Mouse (Mus musculus) urinary bladder, postnatal 14 days (tissue): ENCODE measurements around the gene Heatr5a.

Source experiments
- DNase-seq: peaks from one replicate; pipeline ENCODE4 v3.0.0; 2021; ENCODE audit warnings: low spot score

Gene Heatr5a

DNA sequence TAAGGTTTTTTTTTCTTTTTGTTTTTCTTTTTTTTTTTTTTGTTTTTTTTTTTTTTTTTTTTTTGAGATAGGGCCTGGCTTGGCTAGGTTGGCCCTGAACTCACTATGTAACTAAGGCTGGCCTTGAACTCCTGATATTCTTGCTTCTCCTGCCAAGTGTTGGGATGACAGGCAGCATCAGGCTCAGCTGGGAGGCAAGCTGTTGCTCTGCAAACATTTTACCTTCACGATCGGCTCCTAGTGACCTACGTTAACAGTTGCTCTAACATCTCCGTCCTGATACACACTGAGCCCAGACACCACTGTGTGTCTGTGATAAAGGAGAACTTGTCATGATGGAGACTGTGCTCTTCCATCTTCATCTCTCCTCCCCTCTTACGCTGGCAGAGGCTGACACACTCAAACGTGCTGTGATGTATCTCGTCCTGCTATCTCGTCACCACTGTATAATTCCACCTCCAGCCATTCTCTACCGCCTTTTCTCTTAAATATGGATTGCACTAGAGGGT, 87.8 kb downstream of the Heatr5a start:
- no peak for DNase-seq

DNA sequence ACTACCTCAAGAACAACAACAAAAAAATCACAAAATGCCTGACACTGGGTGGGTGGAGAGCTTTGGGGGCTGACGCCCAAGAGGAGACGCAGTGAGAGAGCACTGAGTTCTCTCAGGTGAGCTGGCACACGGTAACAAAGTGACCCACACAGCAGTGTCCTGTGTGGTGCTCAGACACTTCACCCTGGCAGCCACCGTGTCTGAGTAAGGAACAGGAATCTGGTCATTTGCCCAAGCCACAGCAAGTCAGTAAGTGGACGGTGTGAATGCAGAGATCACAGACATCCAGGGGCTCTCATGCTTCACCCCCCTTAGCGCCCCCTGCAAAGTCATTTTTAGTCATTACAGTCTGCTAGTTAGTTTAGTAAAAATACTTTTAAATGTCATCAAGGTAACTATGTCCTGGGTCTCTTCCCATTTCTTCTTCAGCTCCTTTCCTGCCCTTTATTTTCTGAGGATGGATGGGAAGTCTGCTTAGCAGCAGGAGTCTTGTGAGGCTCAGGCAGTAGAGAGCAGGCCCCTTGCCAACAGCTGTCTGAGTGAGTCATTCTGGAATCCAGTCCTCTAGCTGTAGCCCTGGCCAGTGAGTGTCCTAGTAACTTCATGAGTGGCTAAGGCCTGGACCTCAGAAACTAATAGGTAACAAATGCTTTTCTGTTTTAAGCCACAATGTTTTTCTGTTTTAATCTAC, 88.4 kb downstream of the Heatr5a start:
- DNase-seq = peak; percentile 78

DNA sequence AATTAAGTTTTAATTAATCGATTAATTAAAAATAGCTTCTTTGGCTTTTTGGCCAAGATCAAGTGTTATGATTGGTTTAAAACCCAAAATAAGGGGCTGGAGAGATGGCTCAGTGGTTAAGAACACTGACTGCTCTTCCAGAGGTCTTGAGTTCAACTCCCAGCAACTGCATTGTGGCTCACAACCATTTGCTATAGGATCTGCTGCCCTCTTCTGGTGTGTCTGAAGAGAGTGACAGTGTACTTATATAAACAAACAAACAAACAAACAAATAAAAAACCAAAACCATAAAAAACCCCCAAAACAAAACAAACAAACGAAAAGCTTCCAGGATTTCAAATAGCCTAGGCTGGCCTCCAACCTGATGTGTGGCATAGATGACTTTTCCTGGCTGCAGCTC, 89.3 kb downstream of the Heatr5a start:
- no peak for DNase-seq

DNA sequence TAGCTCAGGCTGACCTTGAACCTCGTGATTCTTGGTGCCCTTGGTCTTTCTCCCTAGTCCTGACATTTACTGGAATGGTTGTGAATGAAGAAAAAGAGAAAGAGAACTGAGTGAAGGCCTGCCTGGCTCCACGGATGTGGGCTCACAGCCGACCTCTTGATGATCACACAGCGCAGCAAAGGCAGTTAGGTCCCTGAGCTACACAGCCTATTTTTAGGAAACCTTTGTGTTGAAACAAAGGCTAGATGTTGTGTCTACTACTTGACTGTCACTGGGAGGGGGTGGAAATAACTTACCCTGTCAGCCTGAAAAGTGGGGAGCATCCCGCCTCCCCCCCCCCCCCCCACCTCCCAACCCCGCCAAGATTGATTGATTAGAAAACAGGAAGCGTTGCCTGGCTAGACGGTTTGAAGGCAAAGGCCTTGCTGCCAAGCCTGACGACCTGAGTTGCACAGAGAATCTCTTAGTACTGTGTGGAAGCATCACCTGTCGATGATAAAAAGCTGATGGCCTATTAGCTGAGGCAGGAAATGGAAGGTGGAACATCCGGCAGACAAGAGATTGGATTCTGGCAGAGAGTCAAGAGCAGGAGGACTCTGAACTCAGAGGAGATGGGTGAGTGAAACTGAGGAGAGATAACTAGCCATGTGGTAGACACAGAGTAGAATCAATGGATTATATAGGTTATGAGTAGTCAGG, 99.5 kb downstream of the Heatr5a start:
- DNase-seq = no peak

DNA sequence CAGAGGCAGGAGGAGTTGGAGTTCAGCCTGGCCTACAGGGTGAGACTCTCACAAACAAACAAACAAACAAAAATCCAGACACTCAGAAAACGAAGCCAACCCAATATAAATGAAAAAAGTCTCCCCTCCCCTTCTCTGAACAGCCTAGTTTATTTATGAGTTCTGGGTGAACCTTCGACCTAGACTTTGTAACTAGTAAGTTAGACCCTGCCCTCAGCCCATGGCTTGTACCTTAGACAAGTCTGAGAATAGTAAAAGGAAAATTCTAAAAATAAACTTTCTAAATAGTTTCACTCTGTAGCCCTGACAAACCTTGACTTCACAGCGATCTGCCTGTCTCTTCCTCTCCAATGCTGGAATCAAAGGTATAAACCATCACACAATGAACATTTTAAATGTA, 101.6 kb downstream of the Heatr5a start:
- DNase-seq = no peak

DNA sequence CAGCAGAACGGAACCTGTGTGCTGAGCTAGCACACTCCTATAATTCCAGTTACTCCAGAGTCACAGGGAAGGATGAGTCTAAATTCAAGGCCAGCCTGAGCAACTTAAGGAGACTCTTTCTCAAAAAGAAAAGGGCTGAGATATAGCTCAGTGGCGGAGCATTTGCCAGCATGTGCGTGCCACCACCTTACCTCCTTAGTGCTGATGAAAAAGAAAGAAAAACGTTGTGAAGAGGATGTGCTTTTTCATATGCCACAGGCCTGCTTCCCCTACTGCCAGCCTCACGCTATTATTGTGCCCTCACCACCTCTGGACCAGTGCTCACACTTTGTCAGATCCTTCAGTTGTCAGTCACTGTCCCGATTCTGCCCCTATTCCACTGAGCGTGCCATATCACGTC, 104.0 kb downstream of the Heatr5a start:
- no peak for DNase-seq

DNA sequence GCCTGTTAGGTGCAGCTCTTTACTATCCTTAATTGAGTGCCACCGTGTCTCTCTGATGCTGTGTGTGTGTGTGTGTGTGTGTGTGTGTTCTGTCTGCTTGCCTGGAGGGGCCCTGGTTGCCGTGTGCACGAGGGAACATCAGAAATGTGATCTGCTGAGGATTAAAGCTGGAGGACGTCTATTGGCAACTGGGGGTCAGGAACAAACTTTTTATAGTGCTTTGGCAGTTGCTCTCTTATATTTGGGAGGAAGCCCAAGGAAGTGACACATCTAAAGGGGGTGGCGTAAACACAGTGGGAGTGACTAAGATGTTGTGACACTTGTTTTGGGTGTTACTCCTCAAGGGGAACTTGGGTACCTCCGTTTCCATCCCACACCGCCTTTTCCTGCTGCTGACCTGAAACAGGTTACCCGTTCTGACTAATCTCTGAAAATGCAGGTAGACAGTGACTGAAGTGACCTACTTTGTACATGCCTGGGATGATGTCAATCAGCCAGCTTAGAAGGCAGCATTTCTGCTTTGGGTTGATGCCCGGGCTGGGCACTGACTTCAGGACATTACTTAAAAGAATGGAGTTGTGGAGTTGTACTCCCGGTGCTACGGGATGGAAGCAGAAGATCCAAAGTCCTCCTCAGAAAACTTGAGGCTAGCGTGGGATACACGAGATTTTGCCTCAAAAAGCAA, 104.8 kb downstream of the Heatr5a start:
- peak; percentile 42 for DNase-seq

DNA sequence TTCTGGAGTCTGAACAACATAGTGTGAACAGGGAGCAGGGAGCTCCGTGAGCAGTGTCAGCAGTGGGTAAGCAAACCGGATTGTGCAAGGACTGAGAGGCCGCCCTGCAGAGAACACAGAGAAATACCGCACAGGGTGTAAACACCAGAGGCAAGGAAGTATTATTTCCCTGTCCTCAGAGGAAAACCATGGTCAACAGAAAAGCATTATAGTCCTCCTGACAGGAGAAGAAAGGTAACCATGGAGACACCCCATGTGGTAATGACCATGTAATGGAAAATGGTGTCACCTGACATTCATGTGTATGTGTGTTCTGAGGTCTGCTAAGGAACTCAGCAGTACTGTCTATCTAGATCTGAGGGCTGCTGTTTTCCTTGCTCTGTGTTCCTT, 105.3 kb downstream of the Heatr5a start:
- peak; percentile 62 for DNase-seq

DNA sequence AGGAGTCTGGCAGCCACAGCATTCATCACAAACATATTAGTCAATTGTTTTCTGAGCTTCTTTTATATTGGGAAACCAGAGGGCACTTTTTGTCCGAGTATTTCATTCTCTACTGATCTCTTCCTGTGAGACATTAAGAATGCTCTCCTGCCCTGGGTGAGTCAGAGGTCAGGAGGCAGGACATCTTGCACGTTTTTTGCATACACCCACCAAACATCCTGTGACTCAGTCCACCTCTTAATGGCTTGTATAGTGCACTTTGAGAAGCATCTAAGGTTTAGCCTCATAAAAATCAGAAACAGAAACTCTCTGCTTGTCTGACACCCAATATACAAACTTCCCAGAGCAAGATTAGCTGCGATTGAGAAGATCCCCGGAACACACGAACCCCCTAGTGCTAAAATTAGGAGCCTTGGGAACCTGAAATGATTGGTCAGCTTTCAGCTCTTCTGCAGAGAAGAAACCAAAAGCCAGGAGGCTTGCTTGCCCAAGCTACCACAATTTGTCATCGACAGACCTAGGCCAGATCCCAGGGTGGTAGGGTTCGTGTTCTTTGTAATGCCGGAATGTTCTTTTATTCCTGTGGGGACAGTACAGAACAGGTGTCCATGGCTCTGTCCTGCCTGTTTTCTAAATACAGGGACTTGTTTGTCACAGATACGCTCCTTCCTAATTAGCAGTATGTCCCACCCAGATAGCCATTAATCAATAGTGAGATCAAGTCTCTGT, 105.9 kb downstream of the Heatr5a start:
- DNase-seq = no peak

DNA sequence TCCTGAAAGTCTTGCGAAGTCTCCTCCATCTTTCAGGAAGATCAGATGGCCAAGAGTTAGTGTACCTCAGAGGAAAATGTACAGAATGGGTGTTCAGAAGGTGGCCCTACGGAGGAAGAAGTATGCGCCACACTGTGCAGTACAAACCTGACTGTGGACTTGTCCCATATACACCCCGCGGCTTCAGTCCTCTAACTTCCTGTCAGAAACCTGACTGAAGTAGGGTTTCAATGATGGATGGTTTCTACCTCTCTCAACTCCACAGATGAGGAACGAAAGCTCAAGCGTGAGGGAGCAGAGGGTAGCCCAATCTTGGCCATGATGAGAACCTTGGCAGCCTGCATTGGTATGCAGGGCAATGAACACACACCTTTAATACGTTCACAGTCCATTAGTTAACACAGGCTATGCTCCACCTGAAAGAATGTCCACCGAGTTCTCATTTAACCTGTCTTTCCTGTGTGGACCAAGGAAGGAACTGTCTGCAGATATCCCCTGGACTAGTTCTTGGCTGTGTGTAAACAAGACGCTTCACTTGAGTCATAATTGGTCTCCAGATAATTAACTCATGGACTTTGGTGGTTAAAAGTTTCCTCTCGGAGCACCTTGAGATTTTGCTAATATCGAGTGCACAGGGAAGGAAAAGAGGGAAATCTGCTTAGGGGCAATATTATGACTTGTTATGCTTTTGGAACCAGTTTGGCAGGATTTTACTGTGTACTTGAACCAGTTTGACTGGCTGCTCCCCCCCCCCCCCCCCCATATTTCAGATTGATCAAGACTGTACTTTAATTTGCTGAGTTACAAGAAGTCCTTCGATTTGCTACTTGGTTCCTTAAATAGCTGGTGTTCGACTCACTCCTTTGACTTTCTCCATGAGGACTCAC, 107.8 kb downstream of the Heatr5a start:
- no peak for DNase-seq

DNA sequence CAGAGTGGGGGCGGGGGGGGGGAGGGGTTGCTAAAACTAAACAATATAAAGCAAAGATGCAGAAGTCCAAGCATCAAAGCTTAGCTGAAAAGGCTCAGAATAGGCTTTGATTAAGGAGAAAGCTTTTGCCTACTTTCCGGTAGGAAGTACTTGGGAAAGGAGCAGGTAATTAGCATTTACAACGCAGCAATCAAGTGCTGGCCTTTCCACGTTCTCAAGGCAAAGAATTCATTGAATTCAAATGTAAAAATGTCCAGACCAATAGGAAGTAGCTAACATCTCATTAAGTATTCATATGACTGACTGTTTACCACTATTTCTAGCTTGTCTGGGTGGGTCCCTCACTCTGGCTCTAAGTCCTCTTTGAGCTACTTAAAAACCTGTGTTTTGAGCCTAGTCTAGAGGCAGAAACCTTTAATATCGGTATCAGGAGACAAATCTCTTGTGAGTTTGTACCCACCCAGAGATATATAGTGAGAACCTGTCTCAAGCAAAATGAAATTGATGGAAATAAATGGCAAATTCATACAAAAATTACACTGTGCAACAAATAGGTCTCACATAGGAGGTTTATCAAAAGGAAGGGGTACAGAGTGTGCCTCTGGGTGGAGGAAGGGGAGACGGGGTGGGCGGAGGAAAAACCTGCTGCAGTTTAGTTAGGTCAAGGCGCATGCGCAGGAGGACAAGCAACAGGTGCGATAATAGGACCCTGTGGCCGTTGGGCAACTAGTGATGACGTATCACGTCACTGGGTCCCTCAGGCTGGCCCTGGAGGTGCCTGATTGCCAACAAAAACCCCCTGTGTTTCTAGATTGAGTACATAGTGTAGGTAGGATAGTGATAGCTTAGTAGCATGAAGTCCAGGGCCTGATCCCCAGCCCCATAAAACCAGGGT, 112.7 kb downstream of the Heatr5a start:
- no peak for DNase-seq

DNA sequence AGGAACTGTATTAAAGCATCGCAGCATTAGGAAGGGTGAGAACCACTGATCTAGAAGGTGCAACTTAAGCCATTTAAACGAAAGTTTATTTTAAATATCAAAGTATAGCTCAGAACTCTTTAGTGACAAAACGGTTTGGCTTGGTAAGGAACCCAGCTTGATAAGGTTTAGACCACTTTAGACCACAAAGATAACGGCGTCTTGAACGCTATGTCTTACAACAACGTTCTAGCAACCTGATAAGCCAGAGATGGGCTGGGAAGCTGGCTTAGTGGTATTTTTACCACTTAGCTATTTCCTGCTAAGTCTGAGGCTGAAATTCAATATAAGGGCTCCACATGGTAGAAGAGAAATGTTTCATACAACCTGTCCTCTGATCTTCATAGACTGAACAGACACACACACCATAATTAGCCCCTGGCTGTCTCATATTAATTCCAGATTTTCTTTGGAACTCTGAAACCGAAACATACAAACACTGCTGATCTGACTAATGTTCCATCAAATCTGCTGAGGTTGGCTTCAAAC, 114.3 kb downstream of the Heatr5a start:
- DNase-seq = no peak

DNA sequence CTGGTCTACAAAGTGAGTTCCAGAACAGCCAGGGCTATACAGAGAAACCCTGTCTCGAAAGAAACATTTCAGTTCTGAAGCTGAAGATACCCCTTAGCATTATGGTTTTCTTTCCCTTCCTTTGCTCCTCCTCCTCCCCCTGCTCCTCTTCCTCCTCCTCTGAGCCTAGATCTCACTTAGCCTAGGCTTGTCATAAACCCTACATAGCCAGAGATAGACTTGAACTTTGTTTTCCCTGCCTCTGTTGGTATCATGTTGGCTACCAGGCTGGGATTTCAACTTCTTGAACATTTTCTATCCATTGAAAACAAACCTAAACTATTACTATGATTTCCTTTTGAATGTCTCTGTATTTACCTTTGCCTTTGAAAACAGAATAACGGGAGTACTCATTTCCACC, 115.2 kb downstream of the Heatr5a start:
- no peak for DNase-seq

DNA sequence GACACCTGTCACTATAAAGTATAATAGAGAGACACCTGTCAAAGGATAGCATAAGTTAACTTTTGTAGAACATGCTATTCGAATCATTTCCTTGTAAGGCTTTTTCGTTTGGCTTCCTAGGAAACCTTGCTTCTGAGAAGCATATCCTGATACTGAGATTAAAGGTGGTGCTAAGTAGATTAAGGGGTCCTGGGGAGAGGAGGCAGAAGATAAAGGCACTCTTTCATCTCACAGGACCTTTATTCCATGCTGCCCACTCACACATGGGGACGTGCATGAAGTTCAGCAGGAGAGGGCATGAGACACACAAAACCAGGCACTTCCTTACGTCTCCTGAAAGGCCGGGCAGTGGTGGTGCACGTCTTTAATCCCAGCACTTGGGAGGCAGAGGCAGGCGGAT, 115.7 kb downstream of the Heatr5a start:
- DNase-seq = no peak

DNA sequence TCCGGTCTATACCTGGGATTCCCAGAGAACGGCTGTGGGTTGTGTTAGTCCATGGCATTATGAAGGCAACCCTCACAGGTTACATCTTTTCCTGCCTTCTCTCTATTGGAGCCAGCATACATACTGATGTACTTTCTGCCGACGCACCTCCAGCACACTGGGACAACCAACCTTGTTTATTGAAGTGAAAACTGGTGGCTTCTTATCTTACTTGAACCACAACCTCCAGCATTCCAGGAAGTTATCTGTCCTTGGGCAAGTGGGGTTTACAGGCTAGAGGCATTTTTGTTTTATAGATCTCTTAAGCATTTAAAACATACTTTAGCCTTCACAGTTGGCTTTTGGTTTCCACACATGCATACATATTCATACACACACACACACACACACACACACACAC, 119.5 kb downstream of the Heatr5a start:
- no peak for DNase-seq

DNA sequence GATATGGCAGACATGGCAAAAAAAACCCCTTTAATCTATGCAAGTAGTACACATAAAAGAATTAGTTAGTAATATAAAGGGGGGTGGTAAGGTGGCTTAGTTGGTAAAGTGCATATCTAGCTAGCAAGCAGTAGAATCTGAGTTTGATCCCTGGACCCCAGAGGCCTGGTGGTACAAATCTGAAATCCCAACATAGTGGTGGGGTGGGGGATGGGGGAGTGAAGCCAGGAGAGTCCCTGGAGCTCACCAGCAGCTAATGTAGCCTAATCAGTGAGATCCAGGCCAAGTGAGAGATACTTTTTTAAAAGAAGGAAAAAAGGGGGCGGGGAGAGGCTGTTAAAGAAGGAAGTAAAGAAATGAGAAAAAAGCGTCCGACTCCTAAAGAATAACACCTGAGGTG, 120.0 kb downstream of the Heatr5a start:
- no peak for DNase-seq

DNA sequence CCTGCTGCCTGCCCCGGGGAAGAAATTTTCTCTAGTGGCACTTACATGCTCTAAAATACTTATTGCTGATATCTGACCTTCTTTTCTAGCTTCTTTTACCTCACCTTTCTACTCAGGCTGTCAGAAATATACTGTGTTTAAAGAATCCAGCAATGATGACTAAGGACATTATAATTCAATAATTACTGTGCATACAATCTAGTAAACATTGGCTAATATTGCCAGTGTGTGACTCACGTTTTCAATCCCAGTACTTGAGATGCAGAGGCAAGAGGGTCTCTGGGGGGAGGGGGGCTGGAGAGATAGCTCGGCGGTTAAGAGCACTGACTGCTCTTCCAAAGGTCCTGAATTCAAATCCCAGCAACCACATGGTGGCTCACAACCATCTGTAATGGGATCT, 120.8 kb downstream of the Heatr5a start:
- DNase-seq = no peak

DNA sequence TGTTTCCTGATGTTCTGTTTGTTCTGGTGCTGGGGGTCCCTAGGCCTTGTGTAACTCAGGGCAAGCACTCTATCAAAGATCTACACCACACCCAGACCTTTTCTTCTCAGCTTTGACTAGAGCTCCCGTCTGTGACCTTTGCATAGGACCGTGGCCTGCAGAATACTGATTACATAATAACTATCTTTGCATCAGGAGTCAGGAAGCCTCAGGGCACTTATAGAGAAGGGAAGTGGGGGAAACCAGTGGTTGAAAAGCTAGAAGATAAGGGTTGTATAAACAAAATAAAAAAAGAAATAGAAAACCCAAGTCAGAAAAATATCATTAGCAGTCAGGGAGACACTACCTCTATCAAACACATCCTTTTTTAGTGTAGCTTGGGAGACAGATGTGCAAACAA, 121.2 kb downstream of the Heatr5a start:
- DNase-seq = no peak

DNA sequence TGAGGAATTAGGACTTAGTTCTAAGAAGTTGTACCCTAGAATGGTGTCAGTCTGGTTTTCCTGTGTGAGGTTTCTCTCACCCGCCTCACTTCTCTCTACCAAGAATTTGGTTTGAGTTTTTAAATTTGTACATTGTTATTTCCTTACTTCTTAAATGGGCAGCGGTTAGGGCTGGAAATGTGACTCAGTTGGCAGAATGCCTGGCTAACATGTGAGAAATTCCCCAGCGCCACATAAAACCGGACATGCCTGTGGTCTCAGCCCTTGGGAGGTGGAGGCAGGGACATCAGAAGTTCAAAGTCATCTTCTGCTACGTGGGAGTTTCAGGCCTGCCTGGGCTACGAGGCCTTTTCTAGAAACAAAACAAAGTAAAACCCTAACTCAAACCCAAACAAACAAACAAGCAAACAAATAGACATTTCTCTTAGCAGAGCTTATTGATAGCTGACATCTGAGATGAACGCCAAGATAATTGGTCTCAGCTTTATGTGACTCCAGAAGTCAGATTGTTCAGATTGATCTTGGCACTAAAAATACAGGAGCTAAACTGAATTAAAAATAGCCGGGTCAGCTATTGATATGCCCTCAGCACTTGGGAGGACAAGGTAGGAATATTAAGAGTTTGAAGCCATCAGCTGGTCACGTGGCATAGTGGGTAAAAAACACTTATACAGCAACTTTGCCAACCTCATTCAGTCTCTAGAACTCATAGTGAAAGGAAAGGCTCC, 123.0 kb downstream of the Heatr5a start:
- DNase-seq = peak; percentile 76
